Mouse (Mus musculus) bone marrow macrophage, adult 2 months (primary cell): ENCODE data around the gene Nbas.

Experiments
- CTCF ChIP-seq: IDR thresholded peaks from 2 replicates; pipeline ENCODE4 v1.5.1; 2012; ENCODE audit warnings: low read depth, mild to moderate bottlenecking, low read length, moderate library complexity
- POLR2A ChIP-seq: IDR thresholded peaks from 2 replicates; pipeline ENCODE4 v1.6.1; 2012; ENCODE audit warnings: mild to moderate bottlenecking, low read depth, low read length, borderline replicate concordance

- TF ChIP-seq POLR2A, result no peak
- TF ChIP-seq CTCF, result peak; percentile 67
Observed at GRCm38 (mm10) chr12:13532731-13533365, 263.9 kb downstream of the Nbas start.
